Mouse (Mus musculus) liver, adult 2 months (tissue): ENCODE measurements at regions not wholly inside any gene's neighbourhood (a gene's known extent, or its start where the extent isn't known, plus 50 kb on each side); places are given as distances from the start of the nearest gene placed in this dataset.

Experiments
- CTCF ChIP-seq: fragments of 200-500 bp; IDR thresholded peaks from 2 replicates; pipeline ENCODE4 v1.5.1; 2011; ENCODE audit warnings: low read depth, low read length, control low read depth
- POLR2A ChIP-seq: fragments of 200-500 bp; IDR thresholded peaks from 2 replicates; pipeline ENCODE4 v1.6.1; 2011; ENCODE audit warnings: low read length, control low read depth; ENCODE audit not compliant: insufficient read depth; ENCODE audit errors: extremely low read depth

DNA sequence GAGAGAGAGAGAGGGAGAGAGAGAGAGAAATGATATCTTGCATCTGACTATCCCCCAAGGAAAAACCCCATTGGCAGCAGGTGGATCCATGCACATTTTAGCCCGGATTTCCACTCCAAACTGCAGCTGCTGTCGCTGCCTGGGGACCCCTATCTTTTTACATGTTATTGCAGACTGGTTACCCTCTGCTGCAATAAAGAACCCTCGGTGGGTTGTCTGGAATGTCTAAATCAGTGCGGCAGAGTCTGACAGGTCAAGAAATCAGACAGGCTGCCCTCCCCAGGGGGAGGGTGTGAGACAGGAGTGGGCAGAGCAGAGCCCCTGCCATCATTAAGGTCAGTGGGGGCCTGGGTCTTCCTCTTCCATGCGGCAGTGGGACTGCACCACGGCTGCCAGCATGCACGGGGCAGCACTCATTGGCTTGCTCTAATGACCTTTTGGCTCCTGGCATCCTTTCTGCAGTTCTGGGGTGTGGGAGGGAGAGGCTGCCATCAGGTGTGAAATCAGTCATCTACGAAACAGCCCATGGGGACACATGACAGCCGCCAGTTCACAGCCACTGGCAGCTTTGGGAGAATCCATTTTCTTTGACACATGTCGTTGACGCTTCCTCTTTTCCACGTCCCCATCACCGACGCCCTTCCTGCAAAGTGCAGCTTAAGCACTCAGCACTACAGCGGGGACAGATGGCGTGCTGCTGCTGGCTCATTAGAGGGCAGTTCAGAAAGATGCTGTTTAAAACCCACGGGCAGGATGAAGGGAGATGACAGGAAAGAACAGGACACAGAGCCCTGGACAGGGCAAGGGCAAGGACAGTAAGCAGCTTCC lies 256.8 kb upstream of the Sulf2 start:
- TF ChIP-seq POLR2A (no peak), CTCF (no peak)
